Mouse (Mus musculus) splenic B cell, adult 2 months (primary cell): ENCODE data around the gene Spaca9.

ENCODE experiments used
- DNase-seq: peaks from one replicate; pipeline ENCODE4 v3.0.0-alpha.2; 2011; ENCODE audit warnings: low read depth, low spot score
- H3K27me3 ChIP-seq: 2 replicates; pipeline ENCODE4 v1.6.1; 2012; ENCODE audit warnings: mild to moderate bottlenecking, low read length, moderate library complexity, mixed read lengths; ENCODE audit not compliant: control insufficient read depth, poor library complexity, insufficient read depth, severe bottlenecking
- H3K36me3 ChIP-seq: 2 replicates; pipeline ENCODE4 v1.6.1; 2012; ENCODE audit warnings: mild to moderate bottlenecking, low read length, moderate library complexity, mixed read lengths; ENCODE audit not compliant: control insufficient read depth, poor library complexity, insufficient read depth, severe bottlenecking

Spaca9 gene

DNA sequence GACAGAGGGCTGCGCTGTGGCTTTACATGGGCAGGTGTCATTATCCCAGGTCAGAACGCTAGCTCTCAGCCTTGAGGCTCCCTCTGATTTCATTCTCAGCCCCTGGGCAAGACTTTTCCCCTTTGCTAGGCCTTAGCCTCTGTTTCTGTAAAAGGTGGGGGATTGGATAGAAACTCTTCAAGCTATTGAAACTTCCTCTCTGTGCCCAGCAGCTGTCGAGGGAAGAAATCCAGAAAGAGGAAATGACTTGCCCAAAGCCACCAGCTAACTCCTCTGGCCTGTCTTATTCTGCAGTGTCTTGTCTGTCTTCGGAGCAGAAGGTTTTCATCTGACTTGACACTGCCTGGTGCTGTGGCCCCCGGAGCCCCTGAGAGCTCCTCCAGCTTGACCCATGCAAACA, 961 bp downstream of the Spaca9 start:
- H3K36me3 ChIP-seq, result no peaks in the 10 kb centered on the region
- peak; percentile 61 for DNase-seq
- H3K27me3 ChIP-seq, result no peaks in the 10 kb centered on the region

DNA sequence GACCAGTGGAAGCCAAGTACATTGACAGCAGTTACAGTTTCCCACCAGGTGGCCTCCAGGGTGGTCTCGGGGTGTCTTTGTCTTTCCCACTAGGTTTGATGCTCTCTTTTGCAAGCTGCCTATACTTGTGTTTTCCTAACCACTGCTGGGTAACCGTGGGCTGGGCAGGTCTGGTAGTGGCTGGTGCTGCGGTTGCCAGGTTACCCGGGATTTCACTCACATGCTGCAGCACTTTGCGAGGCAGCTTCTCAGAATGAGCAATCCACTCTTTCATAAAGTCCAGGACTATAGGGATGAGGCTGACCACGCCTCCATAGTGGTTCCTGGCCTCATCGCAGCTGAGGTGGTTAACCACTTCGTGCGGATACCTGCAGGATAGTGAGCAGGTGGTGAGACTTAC, 6.8 kb downstream of the Spaca9 start:
- no peaks in the 10 kb centered on the region for H3K27me3 ChIP-seq
- H3K36me3 ChIP-seq, result no peaks in the 10 kb centered on the region; the same call in 1 of the 2 replicates
- no peak for DNase-seq

DNA sequence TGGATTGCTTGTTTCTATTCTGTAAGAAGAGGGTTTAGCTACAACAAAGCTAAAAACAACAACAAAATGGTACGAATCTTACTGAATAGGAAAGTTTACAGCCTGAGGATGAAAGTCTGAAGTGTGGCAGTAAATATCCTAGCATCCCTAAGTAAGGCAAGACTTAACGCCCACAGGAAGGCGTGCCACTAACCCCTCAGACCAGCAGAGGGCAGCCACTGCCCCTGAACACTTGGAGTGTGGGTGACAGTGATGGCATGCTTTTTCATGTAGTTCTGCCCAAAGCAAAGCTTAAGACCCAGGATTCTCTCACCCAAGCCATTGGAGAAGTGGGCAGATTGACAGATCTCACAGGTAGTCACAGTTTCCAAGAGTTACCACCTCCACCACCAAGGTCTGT, 11.1 kb downstream of the Spaca9 start:
- DNase-seq, result peak; percentile 63
- H3K36me3 ChIP-seq, result peaks cover 3% of the 10 kb centered on the region; the same call in 1 of the 2 replicates
- H3K27me3 ChIP-seq, result no peaks in the 10 kb centered on the region

DNA sequence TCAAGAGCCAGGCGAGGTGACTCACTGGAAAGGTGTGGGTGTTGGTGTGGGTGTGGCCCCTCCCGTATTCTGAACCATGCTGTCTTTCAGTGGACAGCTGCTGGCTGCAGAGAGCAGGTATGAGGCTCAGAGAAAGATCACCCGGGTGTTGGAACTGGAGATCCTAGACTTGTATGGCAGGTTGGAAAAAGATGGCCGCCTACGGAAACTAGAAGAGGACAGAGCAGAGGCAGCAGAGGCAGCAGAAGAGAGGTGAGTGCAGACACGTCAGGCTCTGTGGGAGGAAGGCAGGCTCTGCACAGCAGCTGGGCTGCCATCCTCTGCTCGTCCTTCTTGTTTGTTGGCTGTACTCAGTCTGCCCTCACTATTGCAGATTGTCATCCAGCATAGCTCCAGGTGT, 13.6 kb downstream of the Spaca9 start:
- Histone ChIP-seq H3K36me3 (peaks cover 5% of the 10 kb centered on the region), H3K27me3 (no peaks in the 10 kb centered on the region)
- DNase-seq, result no peak

DNA sequence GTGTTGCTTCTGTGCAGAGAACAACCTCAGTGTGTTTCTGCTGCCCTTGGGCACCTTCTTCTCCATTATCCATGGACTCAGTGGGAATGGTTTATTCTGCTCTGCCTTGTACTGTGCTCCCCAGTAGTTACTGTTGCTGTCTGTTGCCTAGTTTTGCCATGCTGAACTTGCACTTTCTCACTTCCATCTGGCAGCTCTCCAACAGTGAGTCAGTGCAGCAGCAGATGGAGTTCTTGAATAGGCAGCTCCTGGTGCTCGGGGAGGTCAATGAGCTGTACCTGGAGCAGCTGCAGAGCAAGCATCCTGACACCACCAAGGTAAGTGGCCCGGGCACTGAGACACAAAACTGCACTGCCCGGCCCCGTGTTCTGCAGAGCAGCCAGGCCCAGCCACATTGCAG, 17.8 kb downstream of the Spaca9 start:
- H3K27me3 ChIP-seq, result no peaks in the 10 kb centered on the region
- DNase-seq, result no peak
- H3K36me3 ChIP-seq, result peaks cover 10% of the 10 kb centered on the region

DNA sequence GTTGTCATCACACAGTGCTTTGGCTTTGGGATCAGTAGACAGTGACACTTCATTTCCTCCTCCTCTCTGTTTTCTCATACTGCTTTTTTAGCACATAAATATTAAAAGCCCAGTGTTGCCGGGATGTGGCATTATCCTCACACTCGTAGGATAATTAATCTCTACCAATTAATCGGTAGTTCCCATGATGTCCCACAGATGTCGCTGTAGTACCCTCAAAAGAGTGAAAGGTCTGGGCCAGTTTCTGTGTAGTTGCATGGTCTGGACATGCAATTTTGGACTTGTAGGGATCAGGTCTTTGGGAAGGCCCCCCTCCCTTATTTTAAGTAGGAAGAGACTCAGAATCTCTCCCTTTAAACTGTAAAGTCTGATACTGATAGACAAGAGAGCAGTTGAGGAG, 18.8 kb downstream of the Spaca9 start:
- H3K36me3 ChIP-seq, result peaks cover 11% of the 10 kb centered on the region
- DNase-seq, result peak; percentile 51
- H3K27me3 ChIP-seq, result no peaks in the 10 kb centered on the region

DNA sequence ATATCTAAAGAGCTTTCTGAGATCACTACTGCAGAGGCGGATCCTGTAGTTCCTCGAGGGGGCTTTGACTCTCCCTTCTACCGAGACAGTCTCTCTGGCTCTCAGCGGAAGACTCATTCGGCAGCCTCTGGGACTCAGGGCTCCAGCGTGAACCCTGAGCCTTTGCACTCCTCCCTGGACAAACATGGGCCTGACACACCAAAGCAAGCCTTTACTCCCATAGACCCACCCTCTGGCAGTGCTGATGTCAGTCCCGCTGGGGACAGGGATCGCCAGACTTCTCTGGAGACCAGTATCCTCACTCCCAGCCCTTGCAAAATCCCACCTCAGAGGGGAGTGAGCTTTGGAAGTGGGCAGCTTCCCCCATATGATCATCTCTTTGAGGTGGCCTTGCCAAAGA, 23.5 kb downstream of the Spaca9 start:
- H3K27me3 ChIP-seq, result no peaks in the 10 kb centered on the region
- no peak for DNase-seq
- peaks cover 15% of the 10 kb centered on the region for H3K36me3 ChIP-seq

DNA sequence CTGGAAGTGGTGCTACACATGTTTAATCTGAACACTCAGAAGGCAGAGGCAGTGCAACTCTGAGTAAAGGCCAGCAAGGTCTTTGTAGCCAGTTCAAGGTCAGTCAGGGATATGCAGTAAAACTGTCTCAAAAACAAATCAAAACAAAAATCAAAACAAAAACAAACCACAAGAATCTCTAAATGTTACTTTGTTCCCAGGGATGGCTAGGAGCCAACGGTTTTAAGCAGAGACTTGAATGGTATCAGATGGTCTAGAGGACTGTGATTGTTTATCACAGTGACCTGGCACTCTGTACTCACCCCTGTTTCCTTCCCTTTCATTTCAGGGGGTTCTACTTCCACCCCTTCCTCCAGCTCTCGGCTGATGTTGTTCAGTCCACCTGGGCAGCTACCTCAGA, 28.1 kb downstream of the Spaca9 start:
- peaks cover 10% of the 10 kb centered on the region for H3K36me3 ChIP-seq
- H3K27me3 ChIP-seq, result no peaks in the 10 kb centered on the region
- DNase-seq, result no peak

DNA sequence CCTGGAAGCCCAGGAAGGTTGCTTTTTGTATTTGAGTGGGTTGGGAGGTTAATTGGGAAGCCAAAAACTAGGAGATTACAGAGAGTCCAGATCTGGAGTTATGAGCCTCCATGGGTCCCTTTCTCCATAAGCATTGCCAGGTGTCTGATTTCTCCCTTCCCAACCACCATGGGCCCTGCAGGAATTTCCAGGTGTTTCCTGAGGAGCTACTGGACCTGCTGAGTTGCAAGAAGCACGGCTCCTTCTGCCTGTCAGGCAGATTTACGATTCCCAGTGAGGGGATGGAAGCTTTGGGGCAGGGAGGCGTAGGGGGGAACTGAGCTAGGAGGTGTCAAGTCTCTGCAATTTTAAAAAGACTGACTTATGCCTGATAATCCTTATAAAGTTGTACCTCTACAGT, 33.7 kb downstream of the Spaca9 start:
- Histone ChIP-seq H3K36me3 (peaks cover 7% of the 10 kb centered on the region), H3K27me3 (no peaks in the 10 kb centered on the region)
- DNase-seq, result no peak

DNA sequence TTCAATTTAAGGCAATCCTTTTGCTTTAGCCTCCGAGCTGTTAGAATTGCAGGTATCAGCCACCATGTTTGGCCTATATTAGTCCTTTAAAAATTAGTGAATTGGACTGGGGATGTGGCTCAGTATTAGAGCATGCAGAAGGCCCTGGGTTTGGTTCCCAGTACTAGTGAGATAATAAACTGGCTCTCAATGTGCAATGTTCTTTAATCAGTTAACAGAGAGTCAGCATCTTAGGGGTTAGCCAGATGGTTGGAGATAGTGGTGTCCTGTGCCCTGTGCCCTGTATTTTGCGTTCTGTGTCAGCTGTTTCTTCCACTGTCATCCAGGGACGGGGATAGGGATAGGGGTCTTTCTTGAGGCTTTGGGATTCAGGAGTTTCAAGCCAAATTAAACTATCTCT, 36.6 kb downstream of the Spaca9 start:
- Histone ChIP-seq H3K27me3 (no peaks in the 10 kb centered on the region), H3K36me3 (peaks cover 11% of the 10 kb centered on the region)
- DNase-seq, result no peak

DNA sequence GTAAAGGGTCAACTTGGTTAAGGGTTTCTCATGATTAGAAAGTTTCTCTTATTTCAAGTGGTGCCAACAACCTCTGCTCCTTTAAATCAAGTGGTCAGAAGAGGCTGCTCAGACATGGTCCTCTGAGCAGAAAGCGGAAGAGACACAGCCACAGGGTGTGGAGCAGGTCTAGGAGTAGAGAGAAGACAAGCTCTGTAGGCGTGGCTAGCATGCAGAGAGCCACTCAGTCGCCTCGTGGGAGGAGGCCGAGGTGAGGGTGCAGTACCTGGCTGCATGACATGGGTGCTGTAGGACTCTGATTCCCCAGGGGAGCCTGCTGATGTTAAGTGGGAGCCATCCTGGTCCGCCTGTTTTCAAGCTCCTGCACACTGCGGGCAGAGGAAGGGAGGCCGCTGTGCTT, 43.3 kb downstream of the Spaca9 start:
- H3K27me3 ChIP-seq, result no peaks in the 10 kb centered on the region
- no peak for DNase-seq
- H3K36me3 ChIP-seq, result peaks cover 5% of the 10 kb centered on the region; the same call in 1 of the 2 replicates

DNA sequence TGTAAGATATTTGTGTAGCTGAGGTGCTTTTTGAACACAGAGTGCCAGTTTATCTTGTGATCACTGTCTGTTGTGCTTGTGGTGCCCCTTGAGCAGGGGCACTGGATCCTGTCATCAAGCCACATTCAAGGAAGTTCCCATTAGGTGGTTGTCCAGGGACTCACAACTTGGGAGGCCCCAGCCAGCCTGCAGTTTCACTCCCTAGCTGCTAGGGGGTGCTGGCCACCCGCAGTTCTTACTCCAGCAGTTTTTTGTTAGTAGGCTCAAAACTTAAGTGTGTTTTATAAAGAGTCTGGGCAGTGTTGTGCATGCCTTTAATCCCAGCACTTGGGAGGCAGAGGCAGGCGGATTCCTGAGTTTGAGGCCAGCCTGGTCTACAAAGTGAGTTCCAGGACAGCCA, 45.2 kb downstream of the Spaca9 start:
- DNase-seq, result peak; percentile 57
- H3K27me3 ChIP-seq, result no peaks in the 10 kb centered on the region
- H3K36me3 ChIP-seq, result 0 out of 2 replicates have a peak, but pooled peaks cover 4% of the 10 kb centered on the region

DNA sequence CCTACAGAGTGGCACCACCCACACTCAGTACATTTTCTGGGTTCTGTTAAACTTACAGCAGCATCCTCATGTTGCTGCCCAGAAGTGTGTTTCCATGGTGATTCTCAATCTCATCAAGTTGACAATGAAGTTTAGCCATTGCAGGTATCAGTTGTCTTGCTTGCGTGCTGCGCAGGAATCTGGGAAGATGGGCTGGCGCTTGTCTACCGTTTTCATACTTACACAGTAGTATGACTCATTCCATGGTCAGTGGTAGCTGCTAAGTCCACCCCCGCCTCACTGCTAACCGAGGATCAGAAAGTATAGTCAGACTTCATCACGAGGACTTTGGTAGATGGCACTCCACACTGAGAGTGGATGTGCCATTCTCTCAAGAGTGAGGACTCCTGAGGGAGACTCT, 46.2 kb downstream of the Spaca9 start:
- DNase-seq, result no peak
- no peaks in the 10 kb centered on the region for H3K36me3 ChIP-seq
- no peaks in the 10 kb centered on the region for H3K27me3 ChIP-seq

DNA sequence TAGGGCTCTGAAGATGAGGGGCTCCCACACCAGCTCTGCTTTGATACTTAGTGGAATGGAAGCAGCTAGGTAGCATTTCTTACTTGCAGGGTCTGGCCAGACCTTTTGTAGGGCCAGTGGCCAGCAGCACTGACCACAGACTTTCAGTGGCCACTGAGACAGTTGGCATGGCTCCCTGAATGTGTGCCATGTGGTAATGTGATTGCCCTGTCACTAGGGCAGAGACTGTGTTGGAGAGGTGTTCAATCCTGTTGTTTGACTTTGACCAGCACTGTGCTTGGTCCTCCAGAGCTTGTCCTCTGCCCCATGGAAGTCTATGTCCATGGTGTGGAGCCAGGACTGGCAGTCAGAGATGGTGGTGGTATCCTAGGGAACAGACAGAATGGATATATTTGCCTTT, 49.0 kb downstream of the Spaca9 start:
- no peaks in the 10 kb centered on the region for H3K36me3 ChIP-seq
- no peak for DNase-seq

DNA sequence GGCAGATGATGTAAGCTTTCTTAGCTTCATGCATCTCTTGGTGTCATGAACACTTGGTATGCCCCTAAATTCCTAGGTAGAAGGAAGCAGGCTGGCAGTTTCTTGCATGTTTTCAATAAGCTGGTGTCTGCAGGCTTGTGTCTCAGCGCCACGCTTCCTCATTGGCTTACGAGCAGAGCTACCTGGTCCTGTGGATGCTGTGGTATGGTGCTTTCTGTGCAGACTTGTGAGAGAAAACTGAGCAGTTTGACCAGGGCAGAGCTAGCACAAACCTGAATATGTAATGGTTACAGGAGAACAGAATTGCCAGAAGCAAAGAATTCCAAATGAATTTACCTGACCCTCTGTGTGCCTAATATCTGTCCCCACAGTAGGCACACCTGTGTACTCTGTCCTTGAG, 56.4 kb downstream of the Spaca9 start:
- DNase-seq, result no peak
- Histone ChIP-seq H3K36me3 (no peaks in the 10 kb centered on the region), H3K27me3 (no peaks in the 10 kb centered on the region)

More for the DNA sequence above, 49.0 kb downstream of the Spaca9 start:
- no peaks in the 10 kb centered on the region for H3K27me3 ChIP-seq
